Mouse (Mus musculus) kidney, adult 2 months (tissue): ENCODE measurements around the gene Btk.

Experiments used
- CTCF ChIP-seq: fragments of 200-500 bp; conservative IDR thresholded peaks from 2 replicates; pipeline ENCODE4 v1.5.1; 2011; ENCODE audit warnings: low read depth, mild to moderate bottlenecking, control low read depth, low read length, moderate library complexity, mixed read lengths; ENCODE audit not compliant: insufficient read depth, insufficient read length
- POLR2A ChIP-seq: fragments of 200-500 bp; IDR thresholded peaks from one replicate; pipeline ENCODE4 v1.6.1; 2011; ENCODE audit warnings: low read depth, low read length, control low read depth

GRCm38 (mm10) chrX:134553326-134553725, 30.0 kb downstream of the Btk start:
- TF ChIP-seq CTCF (no peak), POLR2A (no peak)
